Mouse (Mus musculus) embryonic fibroblast, embryonic 13.5 days (primary cell): Measurements from ENCODE around the gene Ankmy2.

Source experiments
- CTCF ChIP-seq: IDR thresholded peaks from 2 replicates; pipeline ENCODE4 v1.5.1; 2011; ENCODE audit warnings: mild to moderate bottlenecking, control low read depth, low read length, moderate library complexity, borderline replicate concordance; ENCODE audit not compliant: insufficient read depth
- POLR2A ChIP-seq: IDR thresholded peaks from 2 replicates; pipeline ENCODE4 v1.6.1; 2011; ENCODE audit warnings: low read depth, mild to moderate bottlenecking, control low read depth, low read length, moderate library complexity

GRCm38 (mm10) chr12:36214389-36215148, 57.7 kb downstream of the Ankmy2 start:
- TF ChIP-seq POLR2A (no peak), CTCF (no peak)
